Mouse (Mus musculus) CH12.LX (cell line): ENCODE data around the gene Ganc.

Experiments
- CTCF ChIP-seq, 2 experiments: IDR thresholded peaks in 1 of 2; conservative IDR thresholded peaks in 1 of 2; 2 replicates each; pipeline ENCODE4 v1.5.1; 2011 to 2012; ENCODE audit warnings: low read depth in 2 of 2, low read length in 2 of 2, improper control_type of control experiment in 1 of 2, inconsistent platforms in 1 of 2, mild to moderate bottlenecking in 1 of 2, moderate library complexity in 1 of 2
- JUN ChIP-seq: IDR thresholded peaks from 2 replicates; pipeline ENCODE4 v1.6.1; 2011; ENCODE audit warnings: low read depth, mild to moderate bottlenecking, low read length, improper control_type of control experiment, moderate library complexity; ENCODE audit not compliant: insufficient read depth
- POLR2A ChIP-seq: IDR thresholded peaks from 2 replicates; pipeline ENCODE4 v1.6.1; 2011; ENCODE audit warnings: low read depth, mild to moderate bottlenecking, improper control_type of control experiment, low read length
- POLR2AphosphoS2 ChIP-seq: IDR thresholded peaks from 2 replicates; pipeline ENCODE4 v1.6.1; 2011; ENCODE audit warnings: low read depth, low read length, improper control_type of control experiment
- RCOR1 ChIP-seq: conservative IDR thresholded peaks from 2 replicates; pipeline ENCODE4 v1.6.1; 2012; ENCODE audit warnings: low read depth, mild to moderate bottlenecking, inconsistent platforms, low read length, improper control_type of control experiment
- SIN3A ChIP-seq: IDR thresholded peaks from 2 replicates; pipeline ENCODE4 v1.6.1; 2012; ENCODE audit warnings: low read length, improper control_type of control experiment, inconsistent platforms
- TBP ChIP-seq: conservative IDR thresholded peaks from 2 replicates; pipeline ENCODE4 v1.6.1; 2011; ENCODE audit warnings: low read depth, low read length, improper control_type of control experiment
- ZC3H11A ChIP-seq: IDR thresholded peaks from 2 replicates; pipeline ENCODE4 v1.6.1; 2012; ENCODE audit warnings: low read depth, mild to moderate bottlenecking, inconsistent platforms, low read length, improper control_type of control experiment
- ZMIZ1 ChIP-seq: IDR thresholded peaks from 2 replicates; pipeline ENCODE4 v1.6.1; 2012; ENCODE audit warnings: low read depth, mild to moderate bottlenecking, inconsistent platforms, low read length, improper control_type of control experiment

DNA sequence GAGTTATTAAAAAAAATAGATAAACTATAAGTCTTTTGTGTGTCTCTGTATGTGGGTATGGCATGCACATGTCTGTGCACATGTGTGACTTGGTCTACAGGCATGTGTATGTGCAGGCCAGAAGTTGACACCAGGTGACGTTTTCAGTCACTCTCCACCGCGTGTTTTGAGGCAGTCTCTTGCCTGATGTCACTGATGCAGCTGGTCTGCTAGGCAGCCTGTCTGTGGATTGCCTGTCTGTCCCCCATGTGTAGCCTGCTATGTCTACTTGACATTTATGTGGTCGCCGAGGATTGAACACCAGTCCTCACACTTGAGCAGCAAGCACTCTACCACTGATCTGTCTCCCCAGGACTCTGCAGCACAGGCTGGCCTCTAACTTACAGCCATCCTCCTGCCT is 20.7 kb downstream of the Ganc start:
- TF ChIP-seq SIN3A (no peak), CTCF (conservative IDR thresholded peaks at IDR 0.05 in 1 of 2, IDR thresholded peaks at IDR 0.05 in 1 of 2; ENCODE audit: low read depth in 2 of 2, low read length in 2 of 2) (no peak), RCOR1 (no peak), ZMIZ1 (no peak), ZC3H11A (no peak), JUN (no peak), TBP (no peak), POLR2AphosphoS2 (no peak), POLR2A (no peak)
